9 mouse cellular contexts compared by ENCODE assay signal in the genomic region with DNA sequence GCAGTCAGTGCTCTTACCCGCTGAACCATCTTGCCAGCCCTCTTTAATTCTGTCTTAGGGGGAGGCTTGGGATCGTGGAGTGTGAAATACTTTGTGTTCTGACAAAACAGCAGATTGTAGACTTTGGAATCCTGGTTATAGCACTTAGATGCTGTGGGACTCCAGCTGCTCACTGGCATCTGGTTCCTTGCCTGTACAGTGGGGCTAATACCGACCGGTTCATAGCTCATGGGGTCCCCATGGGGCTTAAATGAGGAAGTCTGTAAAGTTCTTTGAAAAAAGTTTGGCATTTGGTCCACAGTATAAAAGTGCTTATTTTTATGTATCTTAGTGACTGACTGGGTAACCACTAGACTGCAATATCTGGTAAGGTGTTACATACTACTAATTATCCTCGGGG. TPM values are rescaled to one million over a fixed set of nuclear protein-coding genes. Genes with fewer than 3 reads are reported as not detected.
DNase-seq lines count a peak whose midpoint lies in the region; ATAC-seq and TF ChIP-seq lines count a peak whose summit lies in the region.
"Had no signal": no experiment of that assay in that cellular context is flagged by ENCODE, and none has a peak within 500 bp of the region (broad histone marks: within the 10 kb centered on the region; RNA-seq: fewer than 3 reads in every experiment).

No protein-coding gene starts in this region.

- 0 out of 2 replicates have a peak, but pooled peaks cover 14% of the 10 kb centered on the region for H3K4me1 ChIP-seq in heart, postnatal 0 days (ENCODE audit: control insufficient read depth, insufficient read depth)

- peak overlapping the region; percentile 92 for H3K4me2 ChIP-seq in heart, postnatal 0 days (ENCODE audit: low read depth, low read length)

- TF ChIP-seq CTCF in heart, postnatal 0 days (IDR thresholded peaks at IDR 0.05; ENCODE audit: low read depth) = no peak

- ATAC-seq in heart, postnatal 0 days (ENCODE audit: insufficient read depth, low read depth) = no peak
- ATAC-seq in activated CD4-positive, CD25-positive, alpha-beta regulatory T cell, adult 4 months = no peak

- peaks cover 84% of the 10 kb centered on the region for H3K79me2 ChIP-seq in macrophage (ENCODE audit: inconsistent target)

- H3K36me3 ChIP-seq in heart, postnatal 0 days (replicated peaks; ENCODE audit: control insufficient read depth, insufficient read depth, low read length) = peaks cover 45% of the 10 kb centered on the region
- peaks cover 40% of the 10 kb centered on the region for H3K36me3 ChIP-seq in macrophage (ENCODE audit: inconsistent target)

- no peaks in the 10 kb centered on the region for H3K27me3 ChIP-seq in heart, postnatal 0 days (ENCODE audit: control insufficient read depth, insufficient read depth, low read length)

- no peak for TF ChIP-seq EP300 in heart, postnatal 0 days (IDR thresholded peaks at IDR 0.05; ENCODE audit: low read depth)

- H3K9ac ChIP-seq in heart, postnatal 0 days (replicated peaks; ENCODE audit: low read depth, low read length) = peak overlapping the region; percentile 17; the same call in 1 of the 2 replicates

- peak overlapping the region; percentile 73; the same call in 1 of the 2 replicates for H3K4me3 ChIP-seq in heart, postnatal 0 days (ENCODE audit: low read depth, low read length)
- peak overlapping the region; percentile 97; the same call in 1 of the 2 replicates for H3K4me3 ChIP-seq in macrophage (ENCODE audit: inconsistent target)

- H3K27ac ChIP-seq in heart, postnatal 0 days (ENCODE audit: low read depth) = no peak overlapping the region
- no peak overlapping the region for H3K27ac ChIP-seq in macrophage

- peak; percentile 90 for DNase-seq in heart, adult 11 months
- DNase-seq in heart, adult 8-10 months (ENCODE audit: low spot score) = no peak
- DNase-seq in B cell, adult 2 months = peak; percentile 40 to 46
- DNase-seq in heart, postnatal 0 days (ENCODE audit: low spot score) = no peak
- DNase-seq in adrenal gland, postnatal 25 days = no peak
- DNase-seq in cerebellum, adult 11-12 months = no peak
- DNase-seq: cerebellum, adult 18-20 months had no signal

- 47% methylated on average over 5 of the region's 5 CpGs for WGBS in heart, postnatal 0 days
- WGBS in macrophage (ENCODE audit: missing documents) = 25% methylated on average over 5 of the region's 5 CpGs

- no peaks in the 10 kb centered on the region for H3K9me3 ChIP-seq in heart, postnatal 0 days (replicated peaks; ENCODE audit: control insufficient read depth, low read length)

RNA-seq across cellular contexts. Expression of gene Ppp1r15b, which starts 4.9 kb away (rescaled TPM):
- total RNA-seq in heart, adult 8-10 months (2022) = 10 to 100 TPM; 20.8 to 24.3 (median 21.7) TPM
- 24.4 and 34.8 TPM in 2 replicates for total RNA-seq in heart, postnatal 0 days (2014; rRNA removed; ENCODE audit: low replicate concordance)
- 10.5 and 12.2 TPM in 2 replicates for polyA plus RNA-seq in heart, postnatal 0 days (2015; fragmentation: Nextera tagmentation; extraction: Ambion mirVana)
- 100 to 1,000 TPM in 6 of 26 experiments, 10 to 100 TPM in 20; 28.2 to 162 (median 79.5) TPM for total RNA-seq in macrophage (2018; cell fraction: chromatin; rRNA removed)
- total RNA-seq in macrophage (2018; cell fraction: cytosol; rRNA removed) = 100 to 1,000 TPM in 3 of 26 experiments, 10 to 100 TPM in 23; 50.0 to 199 (median 78.2) TPM
- total RNA-seq in macrophage (2018; cell fraction: nucleus; rRNA removed) = 100 to 1,000 TPM in 16 of 26 experiments, 10 to 100 TPM in 10; 43.6 to 286 (median 150) TPM
- polyA plus RNA-seq in macrophage (2018) = 26.8 to 38.2 TPM (median 32.7 TPM) in 3 replicates
- total RNA-seq in adrenal gland, postnatal 25 days (2021) = 82.5 and 88.1 TPM in 2 replicates
- polyA plus RNA-seq in activated CD4-positive, CD25-positive, alpha-beta regulatory T cell, adult 4 months (2017; shearing (Covaris generic)) = 10 to 100 TPM; 21.7 to 22.4 TPM

RNA-seq across cellular contexts. Expression of gene Plekha6, which starts 28.2 kb away (rescaled TPM):
- 10 to 100 TPM; 55.8 to 74.3 (median 66.5) TPM for total RNA-seq in heart, adult 8-10 months (2022)
- 19.2 and 36.1 TPM in 2 replicates for total RNA-seq in heart, postnatal 0 days (2014; rRNA removed; ENCODE audit: low replicate concordance)
- polyA plus RNA-seq in heart, postnatal 0 days (2015; fragmentation: Nextera tagmentation; extraction: Ambion mirVana) = 4.8 and 7.0 TPM in 2 replicates
- 1 to 10 TPM in 4 of 26 experiments, under 1 TPM in 9, not detected in 13; 0.15 to 4.0 (median 0.74) TPM for total RNA-seq in macrophage (2018; cell fraction: chromatin; rRNA removed)
- under 1 TPM in 15 of 26 experiments, not detected in 11; 0.03 to 0.26 (median 0.09) TPM for total RNA-seq in macrophage (2018; cell fraction: cytosol; rRNA removed)
- total RNA-seq in macrophage (2018; cell fraction: nucleus; rRNA removed) = 1 to 10 TPM in 2 of 26 experiments, under 1 TPM in 8, not detected in 16; 0.16 to 2.6 (median 0.42) TPM
- not detected in 3 replicates for polyA plus RNA-seq in macrophage (2018)
- 13.5 and 18.4 TPM in 2 replicates for total RNA-seq in adrenal gland, postnatal 25 days (2021)
- polyA plus RNA-seq in activated CD4-positive, CD25-positive, alpha-beta regulatory T cell, adult 4 months (2017; shearing (Covaris generic)) = under 1 TPM in 1 of 2 experiments, not detected in 1; 0.06 TPM

Comparison
In these comparisons a context has a peak if more than half of its experiments do, and no peak if none do; other contexts are left out.
1. DNase-seq: peak in heart, adult 11 months (single experiment) and B cell, adult 2 months (2 of 2); none in heart, adult 8-10 months (single experiment), heart, postnatal 0 days (single experiment), adrenal gland, postnatal 25 days (single experiment) and cerebellum, adult 11-12 months (single experiment).